Comparison of ENCODE assay signal across 22 mouse cellular contexts in the genomic region with DNA sequence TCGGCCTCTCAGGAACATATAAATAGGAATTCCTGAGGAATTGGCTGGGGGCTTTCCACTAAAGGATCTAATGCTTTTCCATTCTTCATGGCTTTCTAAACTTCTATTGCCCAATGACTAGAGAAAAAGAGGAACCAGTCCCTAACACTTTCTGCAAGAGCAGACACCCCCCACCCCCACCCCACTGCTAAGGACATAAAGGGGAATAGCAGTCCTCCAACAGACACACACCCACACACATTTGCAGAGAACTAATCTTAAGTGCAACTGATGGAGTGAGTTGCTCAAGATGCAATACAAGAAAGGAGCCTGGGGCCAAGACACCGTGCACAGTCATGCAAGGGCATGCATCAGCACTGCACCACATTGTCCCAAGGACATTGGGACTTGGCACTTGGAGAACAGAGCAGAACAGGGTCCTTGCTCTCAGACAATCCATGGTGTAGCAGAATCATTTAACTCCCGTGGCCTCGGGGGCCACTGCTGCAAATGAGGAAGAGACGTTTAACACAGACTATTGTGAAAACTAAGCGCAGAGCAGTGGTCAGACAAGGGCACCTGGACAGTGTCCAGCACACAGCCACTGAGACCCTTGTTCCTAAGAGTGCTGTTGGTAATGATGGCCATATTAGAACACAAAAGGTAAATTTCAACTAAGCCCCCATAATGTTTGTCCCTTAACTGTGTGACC.
DNase-seq lines count a peak whose midpoint lies in the region; ATAC-seq and TF ChIP-seq lines count a peak whose summit lies in the region.
"Had no signal": no experiment of that assay in that cellular context is flagged by ENCODE, and none has a peak within 500 bp of the region (broad histone marks: within the 10 kb centered on the region; RNA-seq: fewer than 3 reads in every experiment).

No protein-coding gene starts in this region.

- intact Hi-C loops in left cerebral cortex, postnatal 4 days (cut with DNase I): no loop called here

- no peak overlapping the region for H3K9ac ChIP-seq in lung, postnatal 0 days (replicated peaks; ENCODE audit: low read depth)
- H3K9ac ChIP-seq: embryonic facial prominence, embryonic 12.5 days; forebrain, embryonic 15.5 days; heart, embryonic 13.5 days; hindbrain, embryonic 13.5 days; liver, embryonic 14.5 days; midbrain, embryonic 15.5 days had no signal

- H3K4me2 ChIP-seq in lung, postnatal 0 days (replicated peaks; ENCODE audit: low read depth, low read length): no peak overlapping the region
- H3K4me2 ChIP-seq: embryonic facial prominence, embryonic 12.5 days; forebrain, embryonic 15.5 days; heart, embryonic 13.5 days; hindbrain, embryonic 13.5 days; midbrain, embryonic 15.5 days had no signal

- ATAC-seq in lung, postnatal 0 days: no peak
- ATAC-seq in monocyte, adult 5-6 weeks (replicated peaks; ENCODE audit: insufficient number of reproducible peaks, low FRiP score, low TSS enrichment, poor library complexity, severe bottlenecking): peak; percentile 17; the same call in 1 of the 2 replicates
- ATAC-seq: forebrain, embryonic 15.5 days; midbrain, embryonic 15.5 days had no signal

- no peak for TF ChIP-seq EP300 in lung, postnatal 0 days (IDR thresholded peaks at IDR 0.05)

- H3K4me1 ChIP-seq in lung, postnatal 0 days (ENCODE audit: insufficient read depth, low read depth, low read length): no peaks in the 10 kb centered on the region
- H3K4me1 ChIP-seq: embryonic facial prominence, embryonic 12.5 days; forebrain, embryonic 15.5 days; heart, embryonic 13.5 days; hindbrain, embryonic 13.5 days; midbrain, embryonic 15.5 days had no signal

- TF ChIP-seq CTCF in lung, postnatal 0 days (IDR thresholded peaks at IDR 0.05): no peak

- no peaks in the 10 kb centered on the region for H3K36me3 ChIP-seq in lung, postnatal 0 days (ENCODE audit: insufficient read depth, low read length)
- H3K36me3 ChIP-seq: embryonic facial prominence, embryonic 12.5 days; forebrain, embryonic 15.5 days; heart, embryonic 13.5 days; hindbrain, embryonic 13.5 days; midbrain, embryonic 15.5 days had no signal

- H3K27ac ChIP-seq in lung, postnatal 0 days (ENCODE audit: low read length): no peak overlapping the region
- H3K27ac ChIP-seq: embryonic facial prominence, embryonic 12.5 days; forebrain, embryonic 15.5 days; heart, embryonic 13.5 days; hindbrain, embryonic 13.5 days; liver, embryonic 14.5 days; midbrain, embryonic 15.5 days had no signal

- peak; percentile 6 for DNase-seq in layer of hippocampus, adult 9-10 months (ENCODE audit: low spot score)
- DNase-seq in layer of hippocampus, postnatal 10 days (ENCODE audit: low spot score in 2 of 2): no peak
- DNase-seq in lung, postnatal 4 days: peak; percentile 15 to 18
- no peak for DNase-seq in lung, postnatal 0 days (ENCODE audit: low spot score)
- DNase-seq in gonadal fat pad, adult 2 months (ENCODE audit: low read depth): peak; percentile 90
- no peak for DNase-seq in left cerebral cortex, postnatal 4 days
- no peak for DNase-seq in heart, adult 8-10 months (ENCODE audit: low spot score)
- DNase-seq: cerebellum, adult 9-10 months; heart, adult 11 months; kidney, adult 8-10 months; kidney, postnatal 14 days; layer of hippocampus, postnatal 36 days; retina, postnatal 1 day; thymus, adult 2 months had no signal

- no peaks in the 10 kb centered on the region for H3K9me3 ChIP-seq in lung, postnatal 0 days (ENCODE audit: low read length)
- H3K9me3 ChIP-seq: embryonic facial prominence, embryonic 12.5 days; forebrain, embryonic 15.5 days; heart, embryonic 13.5 days; hindbrain, embryonic 13.5 days; midbrain, embryonic 15.5 days had no signal

- no peak overlapping the region for H3K4me3 ChIP-seq in lung, postnatal 0 days (ENCODE audit: low read depth, low read length)
- H3K4me3 ChIP-seq: embryonic facial prominence, embryonic 12.5 days; erythroblast, embryonic 14.5 days; forebrain, embryonic 15.5 days; heart, embryonic 13.5 days; hindbrain, embryonic 13.5 days; midbrain, embryonic 15.5 days had no signal

- no peaks in the 10 kb centered on the region for H3K27me3 ChIP-seq in lung, postnatal 0 days (replicated peaks; ENCODE audit: insufficient read depth, low read length)
- H3K27me3 ChIP-seq: embryonic facial prominence, embryonic 12.5 days; forebrain, embryonic 15.5 days; heart, embryonic 13.5 days; hindbrain, embryonic 13.5 days; midbrain, embryonic 15.5 days had no signal

- 79% methylated on average over 6 of the region's 6 CpGs for WGBS in lung, postnatal 0 days

Comparison
In these comparisons a context has a peak if more than half of its experiments do, and no peak if none do; other contexts are left out.
1. DNase-seq: peak in layer of hippocampus, adult 9-10 months (single experiment), lung, postnatal 4 days (2 of 2) and gonadal fat pad, adult 2 months (single experiment); none in layer of hippocampus, postnatal 10 days (0 of 2), lung, postnatal 0 days (single experiment), left cerebral cortex, postnatal 4 days (single experiment) and heart, adult 8-10 months (single experiment).